Mouse (Mus musculus): ENCODE measurements around the gene Tulp3. TPM values are rescaled to one million over a fixed set of nuclear protein-coding genes. Genes with fewer than 3 reads are reported as not detected.

Gene Tulp3
- polyA plus RNA-seq (2012; fragmentation: generic; extraction: Trizol), result 10 to 100 TPM; 15.3 to 35.1 TPM

GRCm38 (mm10) chr6:128355726-128356416 lies at the start of gene Tulp3:
Gene Tulp3, minus strand, starts transcription at chr6:128355851.

GRCm38 (mm10) chr6:128398996-128399395 lies 43.3 kb upstream of the Tulp3 start, which contains the start of gene Nrip2:
Gene Nrip2, plus strand, starts transcription at chr6:128399296.

GRCm38 (mm10) chr6:128375192-128375591 lies 19.5 kb upstream of the Tulp3 start, which contains the start of the genes Tex52 and Gm44596:
Gene Tex52, plus strand, starts transcription at chr6:128375456.
Gene Gm44596, plus strand, starts transcription at chr6:128375503.

GRCm38 (mm10) chr6:128362381-128363006 lies 6.8 kb upstream of the Tulp3 start, which contains the start of the genes Rhno1 and Foxm1:
Gene Rhno1, minus strand, starts transcription at chr6:128362911.
Gene Foxm1, plus strand, starts transcription at chr6:128362967.

GRCm38 (mm10) chr6:128300134-128301001 lies 55.3 kb downstream of the Tulp3 start, which contains the start of gene Tead4:
Gene Tead4, minus strand, starts transcription at chr6:128300823.

Other genes starting within 250 kb of the Tulp3 start
- 10 to 100 TPM; 26.6 to 61.3 TPM for gene Tspan9, start 212.3 kb downstream of the Tulp3 start, polyA plus RNA-seq (2012; fragmentation: generic; extraction: Trizol)
- 1 to 10 TPM; 1.3 to 8.9 TPM for gene Tead4, start 55.0 kb downstream of the Tulp3 start, polyA plus RNA-seq (2012; fragmentation: generic; extraction: Trizol)
- 10 to 100 TPM; 38.5 to 42.2 TPM for gene Rhno1, start 7.1 kb upstream of the Tulp3 start, polyA plus RNA-seq (2012; fragmentation: generic; extraction: Trizol)
- 10 to 100 TPM; 26.2 to 39.5 TPM for gene Foxm1, start 7.1 kb upstream of the Tulp3 start, polyA plus RNA-seq (2012; fragmentation: generic; extraction: Trizol)
- gene Tex52, start 19.6 kb upstream of the Tulp3 start, polyA plus RNA-seq (2012; fragmentation: generic; extraction: Trizol), result under 1 TPM; 0.02 to 0.08 TPM
- gene Gm44596, start 19.7 kb upstream of the Tulp3 start, polyA plus RNA-seq (2012; fragmentation: generic; extraction: Trizol), result not detected
- under 1 TPM; 0.04 to 0.37 TPM for gene Nrip2, start 43.4 kb upstream of the Tulp3 start, polyA plus RNA-seq (2012; fragmentation: generic; extraction: Trizol)
- gene Itfg2, start 69.1 kb upstream of the Tulp3 start, polyA plus RNA-seq (2012; fragmentation: generic; extraction: Trizol), result 10 to 100 TPM; 12.5 to 27.9 TPM
- gene Fkbp4, start 82.8 kb upstream of the Tulp3 start, polyA plus RNA-seq (2012; fragmentation: generic; extraction: Trizol), result 100 to 1,000 TPM; 126 to 267 TPM
- gene Pzp, start 170.9 kb upstream of the Tulp3 start, polyA plus RNA-seq (2012; fragmentation: generic; extraction: Trizol), result not detected
- not detected for gene A2ml1, start 225.8 kb upstream of the Tulp3 start, polyA plus RNA-seq (2012; fragmentation: generic; extraction: Trizol)